Mouse (Mus musculus): ENCODE data around the gene Psme4. TPM values are rescaled to one million over a fixed set of nuclear protein-coding genes. Genes with fewer than 3 reads are reported as not detected.

Gene Psme4
- total RNA-seq, 2 experiments from 2014 or later: 145 to 206 TPM

DNA sequence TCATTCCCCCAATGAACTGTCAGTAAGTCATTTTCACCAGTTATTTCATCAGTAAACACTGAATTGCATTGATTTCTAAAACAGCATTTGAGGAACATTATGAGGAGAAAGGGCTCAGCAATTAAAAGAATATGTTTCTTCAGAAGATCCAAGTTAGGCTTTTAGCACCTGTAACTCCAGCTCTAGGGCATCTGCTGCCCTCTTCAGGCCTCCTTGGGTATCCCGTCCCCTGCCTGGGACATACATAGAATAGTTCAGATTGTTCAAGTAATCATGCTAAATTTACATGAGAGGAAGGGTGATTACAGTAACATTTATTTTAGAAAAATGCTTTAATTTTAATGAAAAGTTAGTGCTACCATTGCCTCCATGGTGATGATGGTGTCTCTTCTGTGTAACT, 28.0 kb downstream of the Psme4 start:
- Histone ChIP-seq H3K27ac (no peak overlapping the region), H3K4me3 (no peak overlapping the region)
- peak; percentile 91 for TF ChIP-seq CTCF (IDR thresholded peaks at IDR 0.05)
- DNase-seq: peak; percentile 67
- intact Hi-C loops (cut with DNase I): loop anchor here (2.0 kb wide), 1 partner anchor 123 kb away; no protein-coding TSS in a partner anchor

DNA sequence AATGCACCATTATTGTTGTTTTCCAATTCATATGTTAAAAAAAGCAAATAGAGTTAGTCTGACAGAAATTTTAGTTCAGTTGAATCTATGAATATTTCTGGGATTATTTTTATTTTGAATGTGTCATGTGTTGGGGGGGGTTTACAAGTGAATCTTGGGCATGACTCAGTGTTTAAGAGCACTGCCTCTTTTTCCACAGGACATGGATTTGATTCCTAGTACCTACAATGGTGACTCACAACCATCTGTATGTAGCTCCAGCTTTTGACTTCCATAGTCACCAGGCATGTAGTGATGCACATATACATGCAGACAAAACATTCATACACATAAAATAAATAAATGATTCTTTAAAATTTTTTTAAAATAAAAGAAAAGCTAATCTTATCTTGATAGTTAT, 28.6 kb downstream of the Psme4 start:
- H3K27ac ChIP-seq: no peak overlapping the region
- intact Hi-C loops (cut with DNase I): no loop called here

DNA sequence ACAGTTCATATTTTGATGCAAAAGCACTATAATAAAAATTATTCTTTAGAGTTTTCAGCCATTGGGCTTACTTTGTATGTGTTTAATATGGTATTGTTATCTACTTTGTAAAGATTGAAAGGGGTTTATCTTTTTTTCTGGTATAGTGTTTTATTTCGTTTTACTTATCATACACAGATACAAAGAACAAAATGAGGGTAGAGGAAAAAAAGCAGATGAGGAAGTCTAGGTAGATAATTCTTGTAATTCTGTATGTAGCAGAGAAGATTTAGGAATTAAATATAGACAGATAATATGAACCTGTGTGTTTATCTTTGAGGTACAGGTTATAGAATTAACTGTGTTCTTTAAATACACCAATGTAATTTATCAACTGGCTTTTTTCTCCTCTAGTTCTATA, 30.9 kb downstream of the Psme4 start:
- no peak for TF ChIP-seq CTCF (IDR thresholded peaks at IDR 0.05)
- H3K4me3 ChIP-seq: no peak overlapping the region
- H3K27ac ChIP-seq: no peak overlapping the region
- intact Hi-C loops (cut with DNase I): no loop called here
- DNase-seq: no peak

More for the DNA sequence above, 28.6 kb downstream of the Psme4 start:
- H3K4me3 ChIP-seq: no peak overlapping the region
- no peak for DNase-seq
- TF ChIP-seq CTCF (IDR thresholded peaks at IDR 0.05): no peak

DNA sequence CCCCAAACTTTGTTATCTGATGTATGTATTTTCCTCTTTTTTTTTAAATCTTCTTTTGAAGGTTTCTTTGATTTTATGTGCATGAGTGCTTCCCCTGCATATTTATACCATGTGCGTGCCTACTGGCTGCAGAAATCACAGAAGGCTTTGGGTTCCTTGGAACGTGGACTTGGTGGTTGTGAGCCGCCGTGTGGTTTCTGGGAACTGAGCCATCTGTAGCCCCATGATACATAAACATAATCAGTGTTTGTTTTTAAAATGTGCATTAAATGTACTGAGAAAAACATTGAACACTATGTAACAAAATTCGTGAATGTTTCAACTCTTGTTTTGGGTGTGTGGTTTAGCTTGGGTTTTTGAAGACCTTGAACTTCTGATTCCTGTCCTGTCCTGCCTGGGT, 49.6 kb downstream of the Psme4 start:
- DNase-seq: no peak
- Histone ChIP-seq H3K4me3 (no peak overlapping the region), H3K27ac (no peak overlapping the region)
- intact Hi-C loops (cut with DNase I): loop anchor here (5.0 kb wide), 2 partner anchors 41 to 126 kb away; no protein-coding TSS in a partner anchor
- no peak for TF ChIP-seq CTCF (IDR thresholded peaks at IDR 0.05)

DNA sequence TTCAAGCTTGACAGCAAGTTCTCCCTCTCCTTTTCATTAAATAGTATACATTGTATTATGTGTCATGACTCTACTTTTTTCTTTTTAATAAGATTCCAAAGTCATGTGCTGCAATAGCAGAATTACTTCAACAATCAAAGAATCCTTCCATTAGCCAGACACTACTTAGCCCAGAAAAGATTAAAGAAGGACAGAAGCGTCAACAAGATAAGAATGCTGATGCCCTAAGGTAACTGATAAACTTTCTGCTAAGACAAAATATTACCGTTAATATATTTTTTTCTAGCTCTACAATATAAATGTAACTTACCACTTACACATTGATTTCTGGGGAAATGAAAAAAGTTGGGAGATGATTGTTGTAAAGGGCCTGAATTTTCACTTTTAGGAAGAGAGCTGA, 67.3 kb downstream of the Psme4 start:
- Histone ChIP-seq H3K4me3 (no peak overlapping the region), H3K27ac (no peak overlapping the region)
- no peak for TF ChIP-seq CTCF (IDR thresholded peaks at IDR 0.05)
- intact Hi-C loops (cut with DNase I): no loop called here
- no peak for DNase-seq

DNA sequence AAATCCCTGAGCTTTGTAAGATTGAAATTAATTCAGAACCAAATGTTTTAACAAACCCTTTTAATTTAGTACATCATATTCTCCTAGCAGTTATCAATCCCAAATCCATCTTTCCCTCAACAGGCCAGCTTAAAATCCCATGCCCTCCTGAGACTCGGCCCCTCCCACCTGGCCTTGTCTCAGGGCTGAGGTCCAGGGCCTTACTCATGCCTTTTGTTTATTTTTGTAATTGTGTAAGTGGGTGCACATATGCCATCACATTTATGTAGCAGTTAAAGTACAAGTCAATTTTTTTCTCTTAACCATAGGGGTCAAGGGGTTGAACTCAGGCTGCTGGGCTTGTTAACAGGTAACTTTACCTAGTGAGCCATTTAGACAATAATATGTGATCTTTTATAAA, 72.8 kb downstream of the Psme4 start:
- no peak for DNase-seq
- no peak overlapping the region for H3K27ac ChIP-seq
- TF ChIP-seq CTCF (IDR thresholded peaks at IDR 0.05): no peak
- no peak overlapping the region for H3K4me3 ChIP-seq
- intact Hi-C loops (cut with DNase I): no loop called here

DNA sequence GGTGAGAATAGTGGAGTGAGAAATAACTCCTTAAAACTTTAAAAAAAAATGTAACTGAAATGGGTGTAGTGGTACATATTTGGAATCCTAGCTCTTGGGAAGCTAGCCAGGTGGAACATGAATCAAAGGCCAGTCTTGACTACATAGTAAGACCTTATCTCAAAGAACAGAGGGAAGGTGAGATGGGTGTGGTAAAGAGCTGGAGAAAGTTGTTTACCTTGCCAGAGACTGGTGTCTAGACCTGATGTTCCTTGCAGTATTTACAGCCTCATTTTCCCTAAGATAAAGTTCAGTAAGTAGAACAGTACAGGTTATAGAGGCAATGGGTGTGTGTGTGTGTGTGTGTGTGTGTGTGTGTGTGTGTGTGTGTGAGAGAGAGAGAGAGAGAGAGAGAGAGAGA, 100.9 kb downstream of the Psme4 start:
- H3K27ac ChIP-seq: no peak overlapping the region
- H3K4me3 ChIP-seq: no peak overlapping the region
- no peak for TF ChIP-seq CTCF (IDR thresholded peaks at IDR 0.05)
- intact Hi-C loops (cut with DNase I): no loop called here
- no peak for DNase-seq

DNA sequence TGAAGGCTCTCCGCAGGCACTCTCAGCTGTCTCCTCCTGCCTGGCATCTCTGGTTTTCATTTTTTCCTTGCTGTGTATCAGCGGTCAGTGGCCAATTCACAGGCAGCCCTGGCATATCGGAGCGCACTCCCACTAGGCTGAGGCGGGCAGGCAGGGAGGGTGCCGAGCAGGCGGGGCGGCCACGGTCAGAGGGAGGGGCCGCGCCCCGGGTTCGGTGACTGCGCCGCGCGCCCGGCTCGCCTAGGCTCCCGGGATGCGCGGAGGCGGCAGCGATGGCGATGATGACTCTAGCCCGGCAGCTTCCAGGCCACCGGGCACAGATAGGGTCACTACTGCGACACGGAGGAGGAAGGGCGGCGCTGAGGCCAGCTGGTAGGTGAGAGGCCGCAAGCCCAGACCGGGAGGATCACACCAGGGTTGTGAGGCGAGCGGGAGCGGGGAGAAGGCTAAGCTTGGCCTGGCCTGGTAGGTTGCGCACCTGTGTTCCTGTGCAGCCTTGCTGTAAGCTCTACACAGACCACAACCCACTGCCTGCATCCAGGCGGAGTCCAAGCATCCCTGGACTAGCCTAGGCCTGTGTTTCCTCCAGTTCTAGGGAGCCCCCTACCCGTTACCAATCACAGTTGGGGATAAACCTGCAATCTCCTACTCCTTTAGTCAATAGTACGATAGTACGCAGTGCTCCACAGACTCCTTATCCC, 113.8 kb downstream of the Psme4 start, which contains the start of the genes Gpr75 and Asb3:
Gene Gpr75, plus strand, starts transcription at position 188 of the 701 bp plus-strand sequence.
Gene Asb3, plus strand, starts transcription at position 246 of the 701 bp plus-strand sequence.
- peak; percentile 72 for DNase-seq
- intact Hi-C loops (cut with DNase I): no loop called here
- no peak for TF ChIP-seq CTCF (IDR thresholded peaks at IDR 0.05)
- peak within 1 kb of the TSS; percentile 28; the same call in 1 of the 2 replicates for H3K27ac ChIP-seq
- H3K4me3 ChIP-seq: peak within 1 kb of the TSS; percentile 63

DNA sequence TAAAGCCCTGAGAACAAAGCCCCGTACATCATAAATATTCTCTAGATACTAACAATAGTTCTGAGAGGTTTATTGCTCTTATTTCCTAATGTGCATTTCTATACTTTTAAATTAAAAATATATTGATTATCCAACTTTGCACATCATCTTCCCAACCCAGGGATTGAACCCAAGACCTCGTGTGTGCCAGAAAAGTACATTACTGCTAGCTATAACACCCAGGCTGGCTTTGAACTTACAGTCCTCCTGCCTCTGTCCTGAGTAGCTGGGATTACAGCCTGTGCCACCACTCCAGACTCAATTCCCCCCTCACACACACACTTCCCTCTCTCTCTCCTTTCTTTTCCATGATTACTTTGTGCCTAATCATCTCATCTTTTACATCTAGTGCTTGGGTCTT, 116.6 kb downstream of the Psme4 start:
- Histone ChIP-seq H3K4me3 (no peak overlapping the region), H3K27ac (no peak overlapping the region)
- no peak for TF ChIP-seq CTCF (IDR thresholded peaks at IDR 0.05)
- intact Hi-C loops (cut with DNase I): no loop called here
- no peak for DNase-seq

DNA sequence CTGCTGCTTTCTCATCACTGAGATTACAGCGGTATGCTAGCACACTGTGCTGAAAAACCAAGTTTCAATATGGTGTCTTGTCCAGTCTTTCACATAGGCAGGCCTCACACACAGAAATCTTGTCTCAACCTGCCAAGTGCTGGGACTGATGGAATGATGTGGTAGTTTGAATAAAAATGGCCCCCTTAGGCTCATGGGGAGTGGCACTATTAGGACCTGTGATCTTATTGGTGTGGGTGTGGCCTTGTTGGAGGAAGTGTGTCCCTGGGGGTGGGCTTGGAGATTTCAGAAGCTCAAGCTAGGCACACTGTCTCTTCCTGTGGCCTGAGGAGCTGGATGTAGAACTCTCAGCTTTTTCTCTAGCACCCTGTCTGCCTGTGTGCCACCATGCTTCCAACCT, 124.7 kb downstream of the Psme4 start:
- TF ChIP-seq CTCF (IDR thresholded peaks at IDR 0.05): no peak
- no peak overlapping the region for H3K27ac ChIP-seq
- no peak for DNase-seq
- intact Hi-C loops (cut with DNase I): no loop called here
- H3K4me3 ChIP-seq: no peak overlapping the region

DNA sequence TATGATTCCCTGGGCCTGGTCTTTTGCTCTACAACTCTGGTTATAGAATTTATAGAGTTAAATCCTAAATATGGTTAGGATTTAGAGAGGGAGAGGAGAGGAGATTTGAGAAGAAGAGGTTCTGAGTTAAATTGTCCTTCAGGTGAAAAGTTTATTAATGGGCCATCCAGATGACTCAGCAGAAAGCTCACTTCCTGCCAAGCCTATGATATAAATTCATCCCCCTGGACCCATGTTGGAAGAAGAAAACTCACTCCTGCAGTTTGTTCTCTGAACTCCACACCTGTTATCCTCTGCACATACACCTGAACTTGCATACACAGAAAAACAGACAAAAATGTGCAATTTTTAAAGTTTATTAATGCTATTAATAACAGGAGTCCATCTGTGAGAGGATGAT, 127.8 kb downstream of the Psme4 start:
- no peak for TF ChIP-seq CTCF (IDR thresholded peaks at IDR 0.05)
- H3K4me3 ChIP-seq: no peak overlapping the region
- intact Hi-C loops (cut with DNase I): no loop called here
- DNase-seq: no peak
- H3K27ac ChIP-seq: no peak overlapping the region

DNA sequence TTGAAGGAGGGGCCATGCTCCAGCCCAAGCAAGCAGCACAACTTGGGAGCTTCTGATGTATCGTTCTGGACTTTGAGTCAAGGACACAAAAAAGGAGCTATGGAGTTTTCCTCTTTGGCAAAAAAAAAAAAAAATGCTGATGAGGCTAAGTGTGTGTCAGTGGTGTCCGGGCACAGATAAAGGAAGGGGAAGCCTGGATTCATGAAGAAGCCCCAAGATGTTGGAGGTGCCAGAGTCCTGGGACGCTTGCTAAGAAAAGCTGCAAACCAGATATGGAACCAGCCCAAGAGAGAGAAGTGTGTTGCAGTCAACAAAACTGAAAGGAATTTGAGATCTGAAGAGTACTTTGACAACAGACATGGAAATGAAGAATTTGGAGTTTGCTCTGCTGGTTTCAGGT, 140.8 kb downstream of the Psme4 start:
- H3K27ac ChIP-seq: no peak overlapping the region
- no peak for TF ChIP-seq CTCF (IDR thresholded peaks at IDR 0.05)
- no peak for DNase-seq
- no peak overlapping the region for H3K4me3 ChIP-seq
- intact Hi-C loops (cut with DNase I): no loop called here

DNA sequence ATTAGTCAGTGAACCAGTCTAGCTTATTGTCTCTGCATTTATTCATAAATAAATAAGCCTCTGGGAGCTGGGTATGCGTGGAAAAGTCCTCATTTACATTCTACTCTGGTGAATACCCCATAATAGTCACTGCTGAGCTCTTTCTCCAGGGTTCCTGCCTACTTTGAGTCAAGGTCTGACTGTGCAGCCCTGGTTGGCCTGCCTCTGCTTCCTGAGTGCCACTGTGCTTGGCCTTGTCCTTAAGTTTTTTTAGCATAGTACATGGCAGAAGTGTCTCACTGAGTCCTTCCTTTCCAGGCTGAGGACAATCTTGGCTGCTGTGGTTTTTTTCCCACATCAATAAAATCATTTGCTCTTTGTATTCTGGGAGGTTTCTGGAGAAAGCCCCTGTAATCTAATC, 149.1 kb downstream of the Psme4 start:
- H3K4me3 ChIP-seq: no peak overlapping the region
- no peak for DNase-seq
- TF ChIP-seq CTCF (IDR thresholded peaks at IDR 0.05): no peak
- intact Hi-C loops (cut with DNase I): no loop called here
- no peak overlapping the region for H3K27ac ChIP-seq

DNA sequence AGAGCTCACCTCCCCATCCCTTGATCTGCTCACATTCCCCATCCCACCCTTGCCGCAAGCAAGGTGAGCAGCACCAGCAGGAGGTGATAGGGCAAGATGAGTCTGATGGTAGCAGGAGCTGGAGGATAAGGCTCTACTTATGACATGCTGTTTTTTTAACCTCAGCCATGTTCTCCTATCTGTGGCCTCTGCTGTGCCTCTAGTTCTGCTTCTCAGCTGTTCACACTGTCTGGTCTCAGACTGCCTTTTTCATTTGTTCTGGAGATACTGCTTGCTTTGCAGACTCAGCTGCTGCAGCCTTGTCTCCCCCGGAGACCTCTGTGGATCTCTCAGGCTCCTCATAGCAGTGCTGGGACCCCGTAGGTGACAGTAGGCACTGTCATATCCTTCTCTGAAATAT, 151.8 kb downstream of the Psme4 start:
- intact Hi-C loops (cut with DNase I): no loop called here
- TF ChIP-seq CTCF (IDR thresholded peaks at IDR 0.05): no peak
- no peak overlapping the region for H3K27ac ChIP-seq
- H3K4me3 ChIP-seq: no peak overlapping the region
- no peak for DNase-seq
